Mouse (Mus musculus): ENCODE measurements around the gene Icmt. TPM values are rescaled to one million over a fixed set of nuclear protein-coding genes. Genes with fewer than 3 reads are reported as not detected.

The Icmt gene
- total RNA-seq, 2 experiments from 2014 or later: 30.4 to 31.6 TPM

- DNase-seq: peak; percentile 25
These were observed 22.3 kb upstream of the Icmt start for GRCm38 (mm10) chr4:152274681-152275131.

GRCm38 (mm10) chr4:152276389-152277347 is 20.4 kb upstream of the Icmt start:
- DNase-seq: peak; percentile 59

GRCm38 (mm10) chr4:152277916-152278315 is 19.1 kb upstream of the Icmt start:
- no peak for DNase-seq

- no peak for DNase-seq
These were observed 18.0 kb upstream of the Icmt start for GRCm38 (mm10) chr4:152278986-152279385.

GRCm38 (mm10) chr4:152281601-152282000 is 15.4 kb upstream of the Icmt start:
- DNase-seq: no peak

GRCm38 (mm10) chr4:152282721-152283120 is 14.3 kb upstream of the Icmt start:
- no peak for DNase-seq

GRCm38 (mm10) chr4:152283186-152283950 is 13.7 kb upstream of the Icmt start:
- peak; percentile 93 for DNase-seq

- DNase-seq: peak; percentile 72
These were observed 11.5 kb upstream of the Icmt start for GRCm38 (mm10) chr4:152285505-152285904.

- DNase-seq: no peak
These were observed 10.8 kb upstream of the Icmt start for GRCm38 (mm10) chr4:152286183-152286582.

GRCm38 (mm10) chr4:152286887-152287286 is 10.1 kb upstream of the Icmt start:
- DNase-seq: peak; percentile 89

GRCm38 (mm10) chr4:152287317-152288120 is 9.5 kb upstream of the Icmt start:
- no peak for DNase-seq

- DNase-seq: no peak
These were observed 8.6 kb upstream of the Icmt start for GRCm38 (mm10) chr4:152288398-152288945.

GRCm38 (mm10) chr4:152290385-152290784 is 6.6 kb upstream of the Icmt start:
- DNase-seq: no peak

GRCm38 (mm10) chr4:152290991-152291390 is 6.0 kb upstream of the Icmt start:
- no peak for DNase-seq

- DNase-seq: no peak
These were observed 5.5 kb upstream of the Icmt start, which contains the start of gene Hes3 for GRCm38 (mm10) chr4:152291562-152291961. Hes3 (minus strand) TSS chr4:152291662.

- DNase-seq: no peak
These were observed 4.8 kb upstream of the Icmt start for GRCm38 (mm10) chr4:152292102-152292765.

GRCm38 (mm10) chr4:152294188-152294929 is 2.7 kb upstream of the Icmt start:
- no peak for DNase-seq

GRCm38 (mm10) chr4:152295916-152296315 is 1.1 kb upstream of the Icmt start:
- no peak for DNase-seq

- DNase-seq: no peak
These were observed 656 bp upstream of the Icmt start for GRCm38 (mm10) chr4:152296371-152296770.

GRCm38 (mm10) chr4:152298836-152299235 is 1.8 kb downstream of the Icmt start:
- no peak for DNase-seq
